Mouse (Mus musculus) v-Abl transformed pro-B cells (cell line): ENCODE measurements at regions not wholly inside any gene's neighbourhood (a gene's known extent, or its start where the extent isn't known, plus 50 kb on each side); places are given as distances from the start of the nearest gene placed in this dataset.

Experiments
- in situ Hi-C, 2 experiments: fragments of 400-800 bp; cut with MboI; formaldehyde crosslinking; loops; one replicate each; pipeline ENCODE4 v1.15.1; 2025; ENCODE audit not compliant: unreplicated experiment in 2 of 2

GRCm38 (mm10) chr11:85966207-85966606, 80.0 kb downstream of the Tbx4 start:
- in situ Hi-C loops: loop anchor here in 1 of 2 experiments (25.0 kb wide), 1 partner anchor 454 kb away; no protein-coding TSS in a partner anchor

- in situ Hi-C loops: loop anchor here (5.0 to 25.0 kb wide), 4 partner anchors 118 to 588 kb away; partner anchors contain the start of gene Gm11444 (in 2 of the 2)
Observed at GRCm38 (mm10) chr11:85970287-85970686, 84.1 kb downstream of the Tbx4 start.

DNA sequence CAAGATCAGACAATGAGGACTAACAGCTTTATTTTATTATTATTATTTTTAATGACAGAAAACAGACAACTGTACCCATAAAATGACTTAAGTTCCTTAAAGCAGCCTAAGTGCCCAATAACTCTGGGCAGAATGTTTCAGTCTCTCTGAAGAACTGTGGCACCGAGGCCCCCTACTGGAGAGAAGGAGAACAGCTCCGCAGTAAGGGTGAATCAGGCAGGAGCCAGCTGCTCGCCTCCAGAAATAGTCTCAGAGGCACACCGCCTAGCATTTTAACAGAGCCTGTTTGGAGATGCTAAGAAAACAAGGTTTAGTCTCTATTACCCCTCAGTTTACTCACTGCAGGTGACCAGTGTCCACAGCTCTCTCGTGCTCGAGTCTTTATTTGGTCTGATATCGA, 86.2 kb downstream of the Tbx4 start:
- in situ Hi-C loops: loop anchor here (5.0 to 25.0 kb wide), 4 partner anchors 120 to 590 kb away; partner anchors contain the start of gene Gm11444 (in 2 of the 2)

DNA sequence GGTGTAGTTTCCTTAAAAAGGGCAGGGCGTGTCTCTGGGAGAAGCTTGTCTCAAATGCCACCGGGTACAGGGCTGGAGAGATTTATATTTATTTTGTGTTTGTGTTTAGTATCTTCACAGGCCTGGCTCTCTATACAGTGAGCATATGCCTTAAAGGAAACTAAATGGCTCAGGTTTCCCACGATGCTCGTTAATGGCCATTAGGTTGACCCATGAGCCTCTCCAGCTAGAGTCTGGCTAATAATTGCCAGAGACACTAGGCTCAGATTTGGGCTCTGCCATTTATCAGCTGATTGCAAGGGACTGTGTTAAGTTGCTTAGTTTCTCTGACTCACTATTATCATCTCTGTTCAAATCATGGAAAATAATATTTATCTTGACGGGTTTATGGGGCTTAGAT, 87.5 kb downstream of the Tbx4 start:
- in situ Hi-C loops: loop anchor here (5.0 to 25.0 kb wide), 4 partner anchors 121 to 591 kb away; partner anchors contain the start of gene Gm11444 (in 2 of the 2)

- in situ Hi-C loops: loop anchor here (5.0 to 25.0 kb wide), 3 partner anchors 475 to 592 kb away; no protein-coding TSS in a partner anchor
Observed at GRCm38 (mm10) chr11:85976693-85977434, 90.6 kb downstream of the Tbx4 start.

DNA sequence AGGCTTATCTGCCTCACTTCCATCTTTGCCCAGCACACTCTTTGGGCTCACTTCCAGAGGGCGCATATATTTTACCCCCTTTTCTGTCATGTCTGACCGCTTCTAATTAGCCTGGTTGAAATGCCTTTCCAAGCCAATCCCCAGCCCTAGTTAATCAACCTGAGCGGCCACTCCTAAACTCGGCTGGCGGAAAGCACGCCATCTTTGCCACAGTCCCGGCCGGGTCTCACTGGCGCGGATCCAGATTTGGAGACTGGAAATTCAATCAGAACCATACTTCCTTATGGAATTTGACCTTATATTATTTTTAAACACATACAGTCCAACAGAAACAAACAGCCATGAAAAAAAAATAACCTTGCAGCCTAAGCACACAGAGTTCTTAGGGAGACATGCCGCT, 94.2 kb downstream of the Tbx4 start:
- in situ Hi-C loops: loop anchor here in 1 of 2 experiments (10.0 to 25.0 kb wide), 2 partner anchors 194 to 482 kb away; no protein-coding TSS in a partner anchor

DNA sequence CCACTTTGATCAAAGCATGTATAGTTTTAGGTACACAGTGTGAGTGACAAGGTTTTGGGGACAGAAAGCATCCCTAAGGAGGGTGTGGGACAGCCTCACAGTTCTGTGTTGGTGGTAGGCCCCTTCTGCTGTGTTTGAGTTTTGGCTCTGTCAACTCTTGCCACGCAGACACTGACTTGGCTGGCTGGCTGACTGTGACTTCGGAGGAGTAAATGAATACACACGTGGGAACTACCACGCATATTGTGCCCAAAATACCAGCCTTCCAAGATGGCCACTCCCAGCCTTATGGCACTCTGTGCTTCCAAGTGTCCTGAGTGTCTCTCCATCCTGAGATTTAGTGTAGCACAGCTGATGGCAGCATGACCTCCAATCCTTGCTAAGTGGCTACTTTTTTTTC, 95.3 kb downstream of the Tbx4 start:
- in situ Hi-C loops: loop anchor here in 1 of 2 experiments (10.0 to 25.0 kb wide), 2 partner anchors 193 to 481 kb away; no protein-coding TSS in a partner anchor

- in situ Hi-C loops: loop anchor here (5.0 to 25.0 kb wide), 3 partner anchors 186 to 476 kb away; no protein-coding TSS in a partner anchor
Observed at GRCm38 (mm10) chr11:85986338-85986737, 100.1 kb downstream of the Tbx4 start.

DNA sequence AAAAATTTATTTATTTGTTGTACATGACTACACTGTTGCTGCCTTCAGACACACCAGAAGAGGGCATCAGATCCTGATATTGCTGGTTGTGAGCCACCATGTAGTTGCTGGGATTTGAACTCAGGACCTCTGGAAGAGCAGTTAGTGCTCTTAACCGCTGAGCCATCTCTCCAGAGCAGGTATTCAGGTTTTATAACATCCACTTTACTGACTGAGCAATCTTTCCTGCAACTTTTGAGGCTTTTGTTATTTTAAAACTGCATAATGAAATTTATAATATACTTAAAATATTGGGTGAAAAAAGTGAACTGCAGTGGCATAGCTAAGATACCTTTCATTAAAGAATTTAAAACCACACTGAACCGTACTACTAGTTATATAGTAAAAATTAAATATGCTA, 101.0 kb downstream of the Tbx4 start:
- in situ Hi-C loops: loop anchor here (5.0 to 25.0 kb wide), 3 partner anchors 185 to 475 kb away; no protein-coding TSS in a partner anchor

GRCm38 (mm10) chr11:85989536-85989935, 103.3 kb downstream of the Tbx4 start:
- in situ Hi-C loops: loop anchor here (5.0 to 25.0 kb wide), 3 partner anchors 183 to 473 kb away; no protein-coding TSS in a partner anchor

- in situ Hi-C loops: loop anchor here (5.0 to 25.0 kb wide), 3 partner anchors 182 to 472 kb away; no protein-coding TSS in a partner anchor
Observed at GRCm38 (mm10) chr11:85989940-85990493, 103.8 kb downstream of the Tbx4 start.

DNA sequence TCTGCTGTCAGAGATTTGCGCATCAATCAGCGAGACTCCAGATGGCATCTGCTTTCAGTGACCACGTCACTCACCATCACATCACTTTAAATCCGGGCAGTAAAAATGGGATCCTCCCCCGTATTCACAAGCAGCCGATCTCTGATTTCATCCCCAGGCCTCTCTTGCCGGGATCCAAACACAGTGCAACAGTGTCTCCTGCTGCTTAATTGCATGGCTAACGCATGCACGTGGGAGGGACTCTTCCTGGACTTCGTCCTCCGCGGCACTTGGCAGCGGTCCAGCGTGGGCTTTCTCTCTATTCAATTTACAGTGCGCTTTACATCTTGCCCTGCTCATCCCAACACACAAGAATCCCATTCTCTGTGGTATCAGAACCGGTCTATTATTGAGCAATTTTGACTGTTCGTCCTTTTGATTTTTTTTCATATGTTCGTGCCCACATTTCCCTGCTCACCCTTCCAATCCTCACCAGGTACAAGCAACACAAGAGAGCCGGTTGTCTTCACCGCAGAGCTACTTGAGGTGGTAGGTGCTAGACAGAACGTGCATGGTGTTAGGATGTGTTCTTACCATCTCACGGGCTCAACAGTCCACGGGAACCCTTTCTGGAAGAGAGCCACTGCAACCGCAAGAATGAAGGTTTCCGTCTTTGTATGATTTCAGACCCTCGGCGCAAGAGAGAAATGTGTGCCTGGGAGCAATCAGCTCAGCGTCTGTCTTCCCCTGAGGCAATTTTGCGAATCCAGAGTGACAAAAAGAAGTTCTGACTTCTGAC, 109.3 kb downstream of the Tbx4 start:
- in situ Hi-C loops: loop anchor here in 1 of 2 experiments (25.0 kb wide), 1 partner anchor 467 kb away; no protein-coding TSS in a partner anchor

DNA sequence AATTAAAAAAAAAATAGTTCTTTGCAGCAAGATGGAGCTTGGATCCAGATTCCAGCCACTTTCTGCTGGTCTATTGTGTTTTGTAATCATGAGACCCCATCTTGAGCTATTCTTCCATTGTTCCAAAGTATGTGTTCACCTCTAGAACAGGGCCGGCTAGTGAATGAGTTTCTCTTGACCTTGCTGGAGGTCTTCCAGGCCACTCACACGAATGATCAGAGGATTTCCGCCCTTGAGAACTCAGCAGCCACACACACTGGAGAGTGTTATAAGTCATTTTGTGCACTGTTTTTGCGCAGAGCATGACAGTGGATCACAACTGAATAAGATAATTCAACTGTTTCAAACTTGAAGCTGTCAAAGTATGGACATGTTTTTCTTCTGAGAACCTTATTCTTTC, 110.5 kb downstream of the Tbx4 start:
- in situ Hi-C loops: loop anchor here in 1 of 2 experiments (25.0 kb wide), 1 partner anchor 466 kb away; no protein-coding TSS in a partner anchor

DNA sequence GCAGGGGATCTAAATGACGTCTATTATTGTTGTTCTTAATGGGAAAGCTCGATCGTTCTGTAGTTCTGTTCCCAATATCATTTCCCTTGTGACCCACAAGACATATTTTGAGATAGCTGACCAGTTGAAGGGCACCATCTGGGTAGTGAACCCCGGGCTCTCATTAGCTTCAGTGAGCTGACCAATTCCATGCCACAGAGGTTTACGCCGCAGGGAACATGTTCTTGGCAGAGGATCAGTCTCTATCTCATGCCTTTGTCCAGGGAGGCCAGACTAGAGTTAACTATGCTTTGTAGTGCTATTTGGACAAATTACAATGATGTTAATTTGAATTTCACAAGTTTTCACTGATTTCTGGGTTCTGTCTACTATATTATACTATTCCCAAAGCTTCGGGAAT, 117.1 kb downstream of the Tbx4 start:
- in situ Hi-C loops: no loop called here

DNA sequence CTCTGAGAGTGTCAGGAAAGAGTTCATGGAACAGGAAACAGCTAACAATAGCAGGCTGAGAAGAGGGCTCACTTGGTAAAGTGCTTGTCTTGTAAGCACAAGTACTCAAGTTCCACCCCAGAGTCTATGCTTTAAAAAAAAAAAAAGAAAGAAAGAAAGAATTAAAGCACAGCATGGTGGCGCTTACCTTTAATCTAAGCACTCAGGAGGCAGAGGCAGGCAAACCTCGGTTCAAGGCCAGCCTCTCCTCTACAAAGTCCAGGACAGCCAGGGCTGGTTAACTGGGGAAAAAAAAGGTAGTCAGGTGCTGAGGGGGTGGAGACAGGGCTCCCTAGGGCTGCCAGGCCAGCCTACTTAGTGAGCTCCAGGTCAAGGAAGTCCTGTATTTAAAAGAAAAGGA, 119.1 kb downstream of the Tbx4 start:
- in situ Hi-C loops: no loop called here

DNA sequence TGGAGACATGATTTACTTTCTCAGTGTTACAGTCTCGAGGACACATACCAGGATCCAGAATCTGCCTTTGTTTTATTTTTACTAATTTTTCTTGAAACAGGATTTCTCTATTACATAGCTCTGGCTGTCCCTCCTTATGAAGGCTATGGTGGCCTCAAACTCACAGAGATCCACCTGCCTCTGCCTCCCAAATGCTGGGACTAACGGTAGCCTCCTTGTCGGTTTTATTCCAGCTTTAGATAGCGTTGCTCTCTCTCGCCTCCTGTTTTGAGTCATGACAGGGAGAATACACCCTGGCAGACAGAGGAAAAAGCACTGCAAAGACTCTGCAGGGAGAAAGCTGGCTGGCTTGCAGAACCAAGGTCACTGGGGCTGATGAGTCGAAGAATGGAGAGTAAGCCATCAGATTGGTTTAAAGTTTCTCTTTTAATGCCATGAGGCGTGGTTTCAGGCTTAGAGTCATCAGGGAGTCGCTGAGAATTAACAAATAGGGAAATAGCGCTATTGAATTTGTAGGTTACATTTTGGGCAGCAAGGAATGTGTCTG, 119.8 kb downstream of the Tbx4 start:
- in situ Hi-C loops: no loop called here

GRCm38 (mm10) chr11:86006859-86007258, 120.6 kb downstream of the Tbx4 start:
- in situ Hi-C loops: no loop called here
